Mouse (Mus musculus) erythroblast, embryonic 14.5 days (primary cell): ENCODE results near the gene Acot6. TPM values are rescaled to one million over a fixed set of nuclear protein-coding genes. Genes with fewer than 3 reads are reported as not detected.

ENCODE experiments used
- H3K27me3 ChIP-seq: 2 replicates; pipeline ENCODE4 v1.6.1; 2012; ENCODE audit warnings: inconsistent platforms; ENCODE audit not compliant: control insufficient read depth
- H3K36me3 ChIP-seq: 2 replicates; pipeline ENCODE4 v1.6.1; 2012; ENCODE audit warnings: mild to moderate bottlenecking, inconsistent platforms; ENCODE audit not compliant: control insufficient read depth
- H3K4me1 ChIP-seq: 2 replicates; pipeline ENCODE4 v1.6.1; 2012; ENCODE audit warnings: inconsistent platforms; ENCODE audit not compliant: control insufficient read depth
- H3K4me3 ChIP-seq: replicated peaks from 2 replicates; pipeline ENCODE3; 2012; ENCODE audit warnings: moderate library complexity, mild to moderate bottlenecking, inconsistent platforms
- H3K9me3 ChIP-seq: 2 replicates; pipeline ENCODE4 v1.6.1; 2012; ENCODE audit warnings: low read length, inconsistent platforms, mixed read lengths; ENCODE audit not compliant: control insufficient read depth
- GATA1 ChIP-seq: IDR thresholded peaks from 2 replicates; pipeline ENCODE4 v1.6.1; 2012; ENCODE audit warnings: low read length, inconsistent platforms, mixed read lengths
- TAL1 ChIP-seq: IDR thresholded peaks from 3 replicates; pipeline ENCODE4 v1.6.1; 2012; ENCODE audit warnings: low read length, inconsistent platforms, mixed read lengths
- polyA plus RNA-seq: library from polyadenylated mRNA; stranded (reverse); fragments of >175 nt; gene quantifications from 2 replicates; pipeline ENCODE4 v1.2.3, GENCODE M21; 2012

Gene Acot6
- polyA plus RNA-seq, 1 experiment = not detected

DNA sequence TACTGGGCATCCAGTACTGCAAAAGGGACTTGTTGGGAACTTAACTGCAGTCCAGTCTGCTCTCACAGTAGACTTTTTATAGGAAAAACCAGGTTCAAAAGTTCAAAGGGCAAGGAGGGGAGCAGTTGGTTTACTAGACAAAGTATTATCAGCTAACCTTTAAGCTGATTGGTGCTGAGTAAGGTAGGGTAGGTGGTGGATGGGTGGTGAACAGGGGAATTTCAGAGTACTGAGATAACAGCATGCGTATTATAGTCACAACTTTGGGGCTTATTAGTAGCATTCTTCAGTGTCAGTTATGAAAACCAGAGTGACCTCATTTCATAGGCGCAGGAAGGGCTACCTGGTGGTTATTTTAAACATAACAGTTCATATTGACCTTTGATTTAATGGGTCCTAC, 849 bp upstream of the Acot6 start:
- H3K27me3 ChIP-seq = no peaks in the 10 kb centered on the region
- TF ChIP-seq TAL1 (no peak), GATA1 (no peak)

GRCm38 (mm10) chr12:84100071-84100470, 383 bp upstream of the Acot6 start:
- peaks cover 5% of the 10 kb centered on the region; the same call in 1 of the 2 replicates for H3K9me3 ChIP-seq
- no peaks in the 10 kb centered on the region for H3K27me3 ChIP-seq
- H3K4me1 ChIP-seq = peaks cover 19% of the 10 kb centered on the region
- no peaks in the 10 kb centered on the region for H3K36me3 ChIP-seq
- no peak overlapping the region for H3K4me3 ChIP-seq
- no peak for TF ChIP-seq TAL1
- no peak for TF ChIP-seq GATA1

More for the DNA sequence above, 849 bp upstream of the Acot6 start:
- Histone ChIP-seq H3K36me3 (no peaks in the 10 kb centered on the region), H3K4me3 (no peak overlapping the region), H3K9me3 (peaks cover 5% of the 10 kb centered on the region; the same call in 1 of the 2 replicates), H3K4me1 (peaks cover 19% of the 10 kb centered on the region)

DNA sequence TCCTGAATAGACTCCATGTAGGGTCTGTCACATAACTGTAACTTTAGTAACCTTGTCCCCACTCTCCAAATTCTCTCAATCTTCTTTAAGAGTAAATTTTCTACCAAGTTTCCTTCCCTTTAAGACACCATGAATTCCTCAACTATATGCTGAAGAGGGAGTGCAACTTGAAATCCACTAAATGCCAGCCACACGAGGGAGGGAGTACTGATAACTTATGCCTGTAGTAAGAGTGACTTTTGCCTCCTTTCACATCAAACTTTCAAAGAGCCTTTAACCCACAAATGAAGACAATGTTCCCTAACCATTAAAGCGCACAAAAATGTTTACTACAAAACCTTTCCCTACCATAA, 1.0 kb downstream of the Acot6 start:
- Histone ChIP-seq H3K27me3 (no peaks in the 10 kb centered on the region), H3K4me1 (peaks cover 19% of the 10 kb centered on the region), H3K9me3 (no peaks in the 10 kb centered on the region), H3K36me3 (no peaks in the 10 kb centered on the region), H3K4me3 (peak overlapping the region; percentile 66)
- TF ChIP-seq GATA1 (no peak), TAL1 (no peak)

DNA sequence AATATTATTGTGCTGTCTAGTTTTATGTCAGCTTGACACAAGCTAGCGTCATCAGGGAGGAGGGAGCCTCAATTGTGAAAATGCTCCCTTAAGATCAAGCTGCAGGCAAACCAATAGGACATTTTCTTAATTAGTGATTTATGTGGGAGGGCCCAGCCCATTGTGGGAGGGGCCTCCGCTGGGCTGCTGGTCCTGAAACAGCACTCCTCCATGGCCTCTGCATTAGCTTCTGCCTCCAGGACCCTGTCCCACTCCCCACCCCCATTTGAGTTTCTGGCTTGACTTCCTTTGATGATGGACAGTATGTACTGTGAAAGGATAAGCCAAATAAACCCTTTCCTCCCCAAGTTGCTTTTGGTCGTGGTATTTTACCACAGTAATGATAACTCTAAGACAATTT, 6.6 kb downstream of the Acot6 start:
- no peaks in the 10 kb centered on the region for H3K27me3 ChIP-seq
- no peaks in the 10 kb centered on the region; the same call in 1 of the 2 replicates for H3K4me1 ChIP-seq
- TF ChIP-seq GATA1 (no peak), TAL1 (no peak)
- H3K36me3 ChIP-seq = no peaks in the 10 kb centered on the region
- H3K9me3 ChIP-seq = no peaks in the 10 kb centered on the region
- H3K4me3 ChIP-seq = no peak overlapping the region

DNA sequence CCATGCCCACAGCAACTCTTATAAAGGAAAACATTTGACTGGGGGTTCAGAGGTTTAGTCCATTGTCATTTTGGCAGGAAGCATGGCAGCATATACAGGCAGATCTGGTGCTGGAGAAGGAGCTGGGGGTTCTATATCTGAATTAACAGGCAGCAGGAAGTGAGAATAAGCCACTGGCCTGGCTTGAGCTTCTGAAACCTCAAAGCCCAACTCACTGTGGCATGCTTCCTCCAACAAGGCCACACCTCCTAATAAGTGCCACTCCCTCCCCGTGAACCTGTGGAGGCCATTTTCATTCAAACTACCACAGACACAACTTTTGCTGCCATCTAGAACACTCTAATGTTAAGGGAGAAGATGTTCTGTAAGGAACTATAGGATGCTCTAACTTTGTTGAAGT, 7.2 kb downstream of the Acot6 start:
- no peaks in the 10 kb centered on the region for H3K9me3 ChIP-seq
- TF ChIP-seq TAL1 = no peak
- TF ChIP-seq GATA1 = no peak

GRCm38 (mm10) chr12:84109924-84110323, 9.5 kb downstream of the Acot6 start:
- Histone ChIP-seq H3K4me3 (no peak overlapping the region), H3K9me3 (no peaks in the 10 kb centered on the region), H3K4me1 (peaks cover 8% of the 10 kb centered on the region), H3K27me3 (no peaks in the 10 kb centered on the region), H3K36me3 (no peaks in the 10 kb centered on the region)
- TF ChIP-seq GATA1 (no peak), TAL1 (no peak)

More for the DNA sequence above, 7.2 kb downstream of the Acot6 start:
- Histone ChIP-seq H3K36me3 (no peaks in the 10 kb centered on the region), H3K4me1 (no peaks in the 10 kb centered on the region; the same call in 1 of the 2 replicates), H3K27me3 (no peaks in the 10 kb centered on the region), H3K4me3 (no peak overlapping the region)

- Histone ChIP-seq H3K4me3 (no peak overlapping the region), H3K27me3 (no peaks in the 10 kb centered on the region), H3K4me1 (peaks cover 8% of the 10 kb centered on the region), H3K36me3 (no peaks in the 10 kb centered on the region), H3K9me3 (no peaks in the 10 kb centered on the region)
- TF ChIP-seq TAL1 (no peak), GATA1 (no peak)
Observed at GRCm38 (mm10) chr12:84110814-84111213, 10.4 kb downstream of the Acot6 start.

- H3K4me1 ChIP-seq = peaks cover 8% of the 10 kb centered on the region
- TF ChIP-seq GATA1 (no peak), TAL1 (no peak)
- no peaks in the 10 kb centered on the region for H3K36me3 ChIP-seq
- H3K9me3 ChIP-seq = no peaks in the 10 kb centered on the region
- peak overlapping the region; percentile 63 for H3K4me3 ChIP-seq
- no peaks in the 10 kb centered on the region for H3K27me3 ChIP-seq
Observed at GRCm38 (mm10) chr12:84113676-84114075, 13.2 kb downstream of the Acot6 start.

GRCm38 (mm10) chr12:84114153-84114994, 13.9 kb downstream of the Acot6 start, which contains the start of gene Dnal1:
Gene Dnal1 (plus strand): TSS chr12:84114366.
- Histone ChIP-seq H3K4me3 (peak within 1 kb of the TSS; percentile 63), H3K4me1 (peaks cover 8% of the 10 kb centered on the region), H3K36me3 (no peaks in the 10 kb centered on the region), H3K9me3 (no peaks in the 10 kb centered on the region), H3K27me3 (no peaks in the 10 kb centered on the region)
- TF ChIP-seq GATA1 = no peak
- no peak for TF ChIP-seq TAL1

- no peak overlapping the region for H3K4me3 ChIP-seq
- H3K9me3 ChIP-seq = no peaks in the 10 kb centered on the region
- peaks cover 1% of the 10 kb centered on the region for H3K4me1 ChIP-seq
- no peak for TF ChIP-seq GATA1
- no peak for TF ChIP-seq TAL1
- no peaks in the 10 kb centered on the region for H3K36me3 ChIP-seq
- H3K27me3 ChIP-seq = no peaks in the 10 kb centered on the region
Observed at GRCm38 (mm10) chr12:84119584-84119983, 19.1 kb downstream of the Acot6 start.
